In genomic region chr1:154796685-154797084, GRCm38 (mm10) we compare ENCODE assay signal across 9 mouse cellular contexts.
DNase-seq lines count a peak whose midpoint lies in the region; ATAC-seq and TF ChIP-seq lines count a peak whose summit lies in the region.
"Had no signal": no experiment of that assay in that cellular context is flagged by ENCODE, and none has a peak within 500 bp of the region (broad histone marks: within the 10 kb centered on the region; RNA-seq: fewer than 3 reads in every experiment).

No protein-coding gene starts in this region.

- no peaks in the 10 kb centered on the region for H3K9me3 ChIP-seq in lung, postnatal 0 days (ENCODE audit: low read length)
- H3K9me3 ChIP-seq: stomach, embryonic 15.5 days had no signal

- WGBS in lung, adult 2 months, result 59% methylated on average over 2 of the region's 2 CpGs
- 51% methylated on average over 2 of the region's 2 CpGs for WGBS in lung, postnatal 0 days

- H3K4me2 ChIP-seq in lung, postnatal 0 days (replicated peaks; ENCODE audit: low read depth, low read length), result no peak overlapping the region
- H3K4me2 ChIP-seq: stomach, embryonic 15.5 days had no signal

- DNase-seq in adrenal gland, postnatal 10 days, result peak; percentile 55
- no peak for DNase-seq in adrenal gland, adult 8-10 months
- DNase-seq in lung, adult 2 months, result no peak
- DNase-seq in lung, adult 18-20 months, result no peak
- DNase-seq in cerebellum, postnatal 10 days, result peak; percentile 91 to 92
- no peak for DNase-seq in lung, postnatal 0 days (ENCODE audit: low spot score)
- no peak for DNase-seq in T-cell, adult 2 months (ENCODE audit: low spot score)
- no peak for DNase-seq in adipocyte (ENCODE audit: low spot score)

- peak; percentile 61 for TF ChIP-seq CTCF in lung, adult 2 months (IDR thresholded peaks at IDR 0.05; ENCODE audit: insufficient read depth, low read length)
- TF ChIP-seq CTCF in lung, postnatal 0 days (IDR thresholded peaks at IDR 0.05), result peak; percentile 54

- H3K9ac ChIP-seq in lung, postnatal 0 days (replicated peaks; ENCODE audit: low read depth), result no peak overlapping the region
- H3K9ac ChIP-seq: stomach, embryonic 15.5 days had no signal

- no peak for TF ChIP-seq EP300 in lung, postnatal 0 days (IDR thresholded peaks at IDR 0.05)

- no peak for TF ChIP-seq POLR2A in lung, adult 2 months (IDR thresholded peaks at IDR 0.05; ENCODE audit: borderline replicate concordance, extremely low read depth, low read depth, low read length)

- no peak overlapping the region for H3K4me3 ChIP-seq in lung, adult 2 months (replicated peaks; ENCODE audit: extremely low read depth, low read depth, low read length)
- no peak overlapping the region for H3K4me3 ChIP-seq in lung, postnatal 0 days (ENCODE audit: low read depth, low read length)
- H3K4me3 ChIP-seq: stomach, embryonic 15.5 days had no signal

- no peaks in the 10 kb centered on the region for H3K27me3 ChIP-seq in lung, postnatal 0 days (replicated peaks; ENCODE audit: insufficient read depth, low read length)
- H3K27me3 ChIP-seq: stomach, embryonic 15.5 days had no signal

- no peak overlapping the region for H3K27ac ChIP-seq in lung, postnatal 0 days (ENCODE audit: low read length)
- H3K27ac ChIP-seq: stomach, embryonic 15.5 days had no signal

- H3K36me3 ChIP-seq in lung, postnatal 0 days (ENCODE audit: insufficient read depth, low read length), result no peaks in the 10 kb centered on the region
- H3K36me3 ChIP-seq: stomach, embryonic 15.5 days had no signal

- H3K4me1 ChIP-seq in lung, adult 2 months (ENCODE audit: control insufficient read depth, insufficient read depth, low read length), result peaks cover 3% of the 10 kb centered on the region; the same call in 1 of the 2 replicates
- no peaks in the 10 kb centered on the region for H3K4me1 ChIP-seq in lung, postnatal 0 days (ENCODE audit: insufficient read depth, low read depth, low read length)
- H3K4me1 ChIP-seq: stomach, embryonic 15.5 days had no signal

- ATAC-seq in lung, postnatal 0 days, result no peak

Comparison
In these comparisons a context has a peak if more than half of its experiments do, and no peak if none do; other contexts are left out.
1. DNase-seq: peak in adrenal gland, postnatal 10 days (single experiment) and cerebellum, postnatal 10 days (2 of 2); none in adrenal gland, adult 8-10 months (single experiment), lung, adult 2 months (single experiment), lung, adult 18-20 months (0 of 2), lung, postnatal 0 days (single experiment), T-cell, adult 2 months (single experiment) and adipocyte (single experiment).